Mouse (Mus musculus) MEL (cell line): Measurements from ENCODE around the gene Fam110a.

Source experiments
- E2F4 ChIP-seq: IDR thresholded peaks from 2 replicates; pipeline ENCODE4 v1.6.1; 2011; ENCODE audit warnings: low read depth, low read length, improper control_type of control experiment, borderline replicate concordance
- HCFC1 ChIP-seq: IDR thresholded peaks from 2 replicates; pipeline ENCODE4 v1.6.1; 2012; ENCODE audit warnings: low read depth, mild to moderate bottlenecking, inconsistent platforms, low read length, improper control_type of control experiment, moderate library complexity
- POLR2A ChIP-seq, 2 experiments: IDR thresholded peaks; 2 replicates each; pipeline ENCODE4 v1.6.1; 2011 to 2012; ENCODE audit warnings: low read length in 2 of 2, mild to moderate bottlenecking in 2 of 2, control low read depth in 1 of 2, improper control_type of control experiment in 1 of 2, low read depth in 1 of 2, moderate library complexity in 1 of 2; ENCODE audit not compliant: control insufficient read depth in 1 of 2, insufficient read depth in 1 of 2, poor library complexity in 1 of 2
- SMC3 ChIP-seq: IDR thresholded peaks from 2 replicates; pipeline ENCODE4 v1.6.1; 2011; ENCODE audit warnings: low read depth, low read length, improper control_type of control experiment
- ZC3H11A ChIP-seq: IDR thresholded peaks from 2 replicates; pipeline ENCODE4 v1.6.1; 2012; ENCODE audit warnings: low read depth, mild to moderate bottlenecking, inconsistent platforms, low read length, improper control_type of control experiment

DNA sequence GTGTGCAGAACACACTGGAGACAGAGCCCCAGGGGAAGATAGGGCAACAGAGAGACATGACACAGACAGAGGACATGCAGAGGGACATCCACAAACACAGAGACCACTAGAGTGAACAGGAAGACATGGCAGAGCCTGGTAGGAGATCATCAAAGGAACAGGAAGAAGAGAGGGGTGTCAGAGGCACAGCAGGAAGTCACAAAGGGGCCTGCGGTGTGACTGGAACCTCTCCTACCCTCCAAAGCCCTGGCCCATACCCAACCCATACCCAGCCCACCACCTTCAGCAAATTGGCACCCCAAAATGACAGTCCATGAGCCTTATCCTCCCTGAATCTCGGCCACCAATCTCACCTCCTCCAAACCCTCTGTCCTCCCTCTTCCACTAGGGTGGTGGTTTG, 35.9 kb downstream of the Fam110a start:
- TF ChIP-seq E2F4 (no peak), HCFC1 (no peak), POLR2A (IDR thresholded peaks at IDR 0.05; ENCODE audit: control insufficient read depth in 1 of 2, insufficient read depth in 1 of 2, low read depth in 1 of 2, low read length in 2 of 2, poor library complexity in 1 of 2) (no peak), ZC3H11A (no peak), SMC3 (no peak)
